Mouse (Mus musculus) naive thymus-derived CD4-positive, alpha-beta T cell, adult 2 months (primary cell): ENCODE measurements around the gene Ube2l3.
"Not testable (repeated sequence)": the region's sequence is repeated elsewhere in the genome, so short reads cannot be mapped to it uniquely, and the experiment has no call there.

Experiments
- DNase-seq: peaks from one replicate; pipeline ENCODE4 v3.0.0-alpha.2; 2011; ENCODE audit warnings: low read depth

Gene Ube2l3

DNA sequence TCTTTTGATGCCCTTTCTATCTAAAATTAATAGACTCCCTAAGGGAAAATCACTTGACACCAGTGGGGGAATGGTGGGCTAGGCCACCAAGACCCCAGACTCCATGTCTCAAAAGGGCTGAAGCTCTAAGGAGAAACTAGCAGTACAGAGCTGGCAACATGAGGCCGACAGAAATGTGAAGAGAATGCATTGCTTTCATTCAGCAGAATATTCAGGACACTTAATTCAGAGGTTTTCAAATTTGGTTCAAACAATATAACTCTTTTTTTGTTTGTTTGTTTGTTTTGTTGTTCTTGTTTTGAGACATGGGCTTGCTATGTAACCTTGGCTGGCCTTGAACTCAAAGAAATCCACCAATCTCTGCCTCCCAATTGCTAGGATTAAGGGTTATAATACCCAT, at the start of gene Ube2l3:
Ube2l3 (minus strand) TSS at position 101 of the 400 bp plus-strand sequence.
- DNase-seq = no peak

DNA sequence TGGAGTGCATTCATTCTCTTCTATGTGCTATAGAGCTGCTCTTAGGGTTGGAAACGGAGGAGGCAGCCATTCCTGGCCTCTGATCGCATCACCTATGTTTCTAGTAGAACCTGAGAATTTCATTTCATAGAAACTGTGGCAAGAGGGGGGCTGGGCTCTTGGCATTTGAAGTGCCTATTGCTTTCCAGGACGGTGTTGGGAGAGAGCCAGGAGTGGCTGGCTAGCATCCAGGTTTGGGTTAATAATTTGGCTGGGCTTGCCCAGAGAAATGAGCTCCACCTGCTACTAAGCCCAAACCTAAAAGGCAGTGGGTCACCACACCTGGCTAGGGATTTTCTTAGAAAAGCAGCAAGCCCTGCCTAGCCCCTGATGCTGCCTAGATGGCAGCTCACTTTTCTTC, 49.1 kb upstream of the Ube2l3 start:
- no peak for DNase-seq

DNA sequence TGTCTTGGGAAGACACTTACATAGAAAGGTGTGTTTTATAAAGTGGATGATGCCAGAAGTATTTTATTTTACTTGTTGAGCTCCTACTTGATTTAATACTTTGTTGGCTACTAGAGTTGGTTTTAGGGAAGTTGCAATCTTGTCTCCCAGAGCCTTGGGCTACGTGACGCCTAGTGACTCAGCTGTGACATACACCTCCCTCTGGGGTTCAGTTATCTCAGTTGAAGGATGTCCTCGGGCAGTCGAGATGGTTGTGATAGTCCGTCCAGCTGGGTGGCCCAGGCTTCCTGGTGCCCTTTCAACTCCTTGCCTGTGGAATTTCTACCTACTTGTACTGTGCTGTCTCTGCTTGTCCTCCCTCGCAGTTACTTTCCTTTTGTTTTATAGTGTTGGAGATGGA, 46.7 kb upstream of the Ube2l3 start:
- DNase-seq = no peak

DNA sequence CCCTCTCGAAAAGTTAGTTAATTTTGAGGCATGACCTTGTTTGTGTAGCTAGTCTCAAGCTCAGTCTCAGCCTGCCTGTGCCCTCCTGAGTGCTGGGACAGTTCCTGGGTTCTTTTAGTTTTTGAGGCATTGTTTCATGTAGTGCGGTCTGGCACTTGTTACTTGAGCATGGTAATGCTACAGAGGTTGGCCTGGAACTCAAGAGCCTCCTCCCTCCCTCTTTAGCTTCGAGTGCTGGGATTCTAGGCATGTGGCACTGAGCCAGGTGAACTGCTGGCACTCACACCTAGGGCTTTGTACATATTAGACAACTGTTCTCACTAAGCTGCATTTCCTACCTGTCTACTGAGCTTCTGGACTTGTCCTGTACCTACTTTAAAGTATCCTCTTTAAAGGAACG, 45.3 kb upstream of the Ube2l3 start:
- DNase-seq = no peak

DNA sequence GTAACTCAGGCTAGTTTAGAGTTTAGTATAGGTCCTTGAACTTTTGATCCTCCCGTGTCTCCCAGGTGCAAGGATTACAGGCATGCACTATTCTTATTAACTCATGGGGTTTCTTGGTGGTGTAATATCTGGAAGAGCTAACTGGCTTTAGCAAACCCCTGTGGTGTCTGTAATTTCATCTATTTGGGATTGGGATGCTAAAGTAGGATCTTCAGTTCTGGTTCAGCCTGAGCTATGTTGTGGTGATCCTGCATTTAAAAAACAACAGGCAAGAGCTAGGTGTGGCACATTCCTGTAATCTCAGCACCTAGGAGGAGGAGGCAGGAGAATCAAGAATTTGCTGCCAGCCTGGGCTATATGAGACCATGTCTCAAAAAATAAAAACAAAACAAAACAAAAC, 42.5 kb upstream of the Ube2l3 start:
- DNase-seq = no peak

DNA sequence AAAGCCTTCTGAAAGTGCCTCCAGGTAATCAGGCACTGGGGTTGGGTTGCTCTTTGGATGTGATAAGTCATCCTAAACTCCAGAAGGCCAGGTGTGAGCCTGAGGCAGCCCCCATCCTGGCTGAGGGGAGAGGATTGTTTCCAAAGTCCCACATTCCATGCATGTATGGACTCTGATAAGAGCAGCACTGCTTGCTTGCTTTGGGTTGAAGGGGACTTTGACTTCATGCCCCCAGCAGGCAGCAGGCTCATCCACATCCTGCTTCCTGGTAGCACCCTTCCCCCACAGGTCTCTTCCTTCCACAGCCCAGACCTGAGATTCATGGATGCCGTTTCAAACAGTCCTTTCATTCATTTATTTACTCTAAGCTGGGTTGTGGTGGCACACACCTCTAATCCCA, 41.3 kb upstream of the Ube2l3 start:
- no peak for DNase-seq

DNA sequence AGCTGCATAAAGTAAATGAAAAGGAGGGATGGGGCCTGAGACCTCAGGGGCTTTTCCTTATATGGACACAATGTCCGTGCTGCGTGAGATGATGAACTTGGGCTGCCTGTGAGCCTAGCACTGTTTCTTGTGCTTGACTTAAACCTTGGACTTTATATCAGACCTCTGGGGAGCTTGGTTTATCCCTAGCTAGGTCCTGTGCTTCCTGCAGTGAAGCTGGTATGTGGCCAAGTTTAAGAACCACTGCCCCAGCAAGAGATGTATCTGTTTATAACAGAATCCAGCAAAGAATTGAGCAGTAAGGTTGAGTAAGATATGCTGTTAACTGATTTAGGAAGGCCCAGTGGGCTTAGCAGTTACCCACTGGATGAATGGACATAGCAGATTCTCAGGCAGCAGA, 37.0 kb upstream of the Ube2l3 start:
- no peak for DNase-seq

DNA sequence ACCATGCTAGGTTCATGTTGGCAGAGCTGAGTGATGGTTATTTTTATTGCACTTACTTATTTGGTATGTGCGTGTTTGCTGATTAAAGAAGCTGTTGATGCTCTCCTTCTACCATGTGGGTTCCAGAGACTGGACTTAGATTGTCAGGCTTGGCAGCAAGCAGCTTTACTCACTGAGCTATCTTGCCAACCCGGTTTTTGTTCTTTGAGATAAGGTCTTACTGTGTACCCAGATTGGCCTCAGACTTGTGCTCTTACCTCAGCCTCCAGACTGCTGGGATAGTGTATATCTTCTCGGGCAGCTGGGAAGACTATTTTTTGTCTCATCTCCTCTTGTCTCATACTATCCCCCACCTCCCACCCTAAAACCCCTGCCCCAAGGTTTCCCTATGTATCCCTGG, 35.2 kb upstream of the Ube2l3 start:
- no peak for DNase-seq

DNA sequence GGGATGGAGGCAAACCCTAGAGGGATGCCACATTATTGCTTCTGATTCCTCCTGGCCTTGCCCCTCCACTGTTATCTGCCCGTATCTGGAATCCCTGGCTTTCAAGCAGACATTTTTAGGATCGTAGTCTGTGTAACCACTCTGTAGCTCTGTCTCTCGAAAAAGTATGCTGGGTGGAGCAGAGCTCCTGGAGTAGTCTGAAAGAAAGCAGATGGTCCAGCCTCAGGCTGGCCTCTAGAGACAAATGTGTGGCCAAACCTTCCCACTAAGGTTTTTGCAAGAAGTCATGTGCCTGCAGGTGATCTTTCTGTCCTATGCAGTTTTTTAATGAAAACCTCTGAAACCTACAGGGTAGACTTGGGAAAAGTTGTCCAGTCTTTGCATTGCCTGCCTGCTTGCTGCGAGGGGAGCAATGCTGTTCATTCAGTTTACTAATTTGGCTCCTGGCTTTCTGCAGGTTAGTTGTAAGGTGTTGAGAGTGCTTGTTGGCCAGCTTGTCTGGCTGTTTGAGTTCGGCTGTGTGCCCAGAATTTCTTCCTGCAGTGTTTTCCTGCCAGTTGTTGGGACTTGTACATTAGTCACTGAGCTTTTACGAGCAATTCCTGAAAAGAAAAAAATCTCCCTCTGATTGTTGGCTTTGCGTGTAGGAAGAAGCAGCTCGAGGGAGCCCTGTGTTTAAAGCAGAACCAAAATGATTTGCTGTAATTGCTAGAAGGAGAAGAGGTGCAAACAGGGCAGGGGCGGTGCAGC, 32.6 kb upstream of the Ube2l3 start:
- no peak for DNase-seq

DNA sequence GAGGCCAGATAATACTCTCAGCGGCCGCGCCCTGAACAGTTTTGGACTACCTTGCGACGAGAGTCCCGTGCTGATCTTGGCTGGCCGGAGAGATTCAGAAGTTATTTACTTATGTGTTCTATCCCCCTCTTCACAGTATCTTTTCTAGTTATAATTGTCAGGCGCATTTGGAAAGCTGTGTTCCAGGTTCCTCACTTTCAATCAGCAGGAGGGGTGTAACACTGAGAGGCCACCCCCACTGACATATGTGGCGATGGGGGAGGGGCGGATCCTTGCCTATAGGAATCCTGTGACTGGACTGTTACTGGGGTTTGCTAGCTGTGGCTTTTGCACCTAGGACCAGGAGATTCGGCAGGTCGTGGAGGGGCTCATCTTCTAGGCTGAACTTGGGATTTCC, 32.0 kb upstream of the Ube2l3 start:
- DNase-seq = no peak

DNA sequence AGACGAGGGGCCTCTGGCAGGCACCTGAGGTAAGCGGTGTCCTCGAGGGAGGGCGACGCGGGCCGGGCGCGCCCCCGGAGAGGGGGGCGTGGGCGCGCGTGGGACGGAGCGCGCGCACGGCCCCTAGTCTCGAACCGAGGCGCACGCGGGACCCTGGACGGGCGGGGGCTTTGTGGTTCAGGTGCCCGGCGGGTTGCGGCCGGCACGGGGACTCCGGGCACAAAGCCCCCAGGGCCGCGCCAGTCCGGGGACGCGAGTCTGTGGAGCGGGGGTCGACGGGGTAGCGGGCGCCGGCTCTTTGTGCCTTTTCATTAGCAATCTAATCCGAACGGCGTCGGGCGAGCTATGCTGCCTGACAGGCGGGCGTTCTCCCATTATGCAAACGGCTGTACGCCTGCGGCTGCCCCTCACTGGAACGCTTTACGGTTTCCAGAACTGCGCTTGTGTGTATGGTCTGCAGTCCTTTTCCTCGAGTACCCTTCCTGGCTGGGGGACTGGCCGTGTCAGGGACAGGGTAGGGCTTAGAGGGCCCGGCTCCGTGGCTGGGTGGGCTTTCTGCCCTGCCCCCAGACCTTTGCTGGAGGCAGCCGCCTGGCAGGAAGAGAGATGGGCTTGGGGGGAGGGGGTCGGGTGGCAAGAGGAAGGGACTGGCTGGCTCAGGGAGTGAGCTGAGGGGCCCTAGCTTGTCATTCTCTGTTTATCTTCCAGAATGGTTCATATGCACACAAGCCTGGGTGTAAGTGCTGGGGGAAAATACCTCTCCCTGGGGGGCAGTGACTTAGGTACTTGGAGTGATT, 31.5 kb upstream of the Ube2l3 start:
- peak; percentile 58 for DNase-seq

DNA sequence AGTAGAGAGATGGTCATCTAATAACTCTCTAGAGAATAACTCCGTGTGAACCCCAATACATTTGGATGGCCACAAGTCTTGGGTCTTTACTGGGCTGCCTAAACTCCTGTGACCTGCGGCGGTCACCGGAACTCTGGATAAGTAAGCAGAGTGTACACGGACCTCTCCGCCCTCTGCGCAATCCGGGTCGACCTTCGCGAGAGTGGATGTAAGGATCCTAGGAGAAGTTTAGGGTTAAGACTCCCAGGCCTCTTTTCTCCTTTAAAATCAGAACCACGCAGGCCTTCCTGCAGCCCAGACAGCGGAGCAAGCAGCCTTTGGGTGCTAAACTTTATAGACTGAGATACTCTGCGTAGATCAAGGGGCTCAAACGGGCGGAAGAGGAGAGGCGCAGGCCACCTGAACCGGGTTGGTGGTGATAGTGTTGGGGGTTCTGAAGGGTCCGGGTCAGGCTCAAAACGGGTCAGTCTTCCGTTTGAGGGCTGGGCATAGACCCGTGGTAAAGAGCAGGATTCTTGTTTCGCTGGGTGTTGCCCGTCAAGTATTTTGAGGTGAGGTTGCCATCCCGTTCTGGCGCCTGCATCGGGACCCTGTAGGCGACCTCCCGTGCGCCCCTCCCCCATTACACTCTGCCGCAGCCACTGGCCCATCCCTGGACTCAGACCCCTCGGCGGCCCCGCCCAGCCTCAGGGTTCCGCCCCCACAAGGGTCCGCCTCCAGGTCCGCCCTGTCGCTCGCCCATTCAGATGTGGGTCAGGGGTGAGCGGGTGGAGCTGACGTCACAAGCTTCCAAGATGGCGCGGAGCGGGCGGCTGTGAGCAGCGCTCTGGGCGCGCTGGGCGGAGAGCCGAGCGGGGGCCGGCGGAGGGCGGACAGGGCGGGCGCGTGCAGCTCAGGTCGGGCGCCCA, 30.6 kb upstream of the Ube2l3 start, which contains the start of gene Hic2:
Hic2 (plus strand) TSS at position 779 of the 908 bp plus-strand sequence.
- peak; percentile 89 for DNase-seq

DNA sequence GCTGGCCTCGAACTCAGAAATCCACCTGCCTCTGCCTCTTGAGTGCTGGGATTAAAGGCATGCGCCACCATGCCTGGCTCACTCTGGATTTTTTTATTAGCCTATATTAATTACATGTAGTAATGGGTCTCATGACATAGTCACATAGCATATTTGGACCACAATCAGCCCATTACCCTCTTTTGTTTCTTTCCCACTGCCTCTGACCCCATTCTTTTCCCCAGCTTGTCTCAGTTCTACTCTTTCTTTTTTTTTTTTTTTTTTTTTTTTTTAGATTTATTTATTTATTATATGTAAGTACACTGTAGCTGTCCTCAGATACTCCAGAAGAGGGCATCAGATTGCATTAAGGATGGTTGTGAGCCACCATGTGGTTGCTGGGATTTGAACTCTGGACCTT, 29.1 kb upstream of the Ube2l3 start:
- DNase-seq = not testable (repeated sequence)

DNA sequence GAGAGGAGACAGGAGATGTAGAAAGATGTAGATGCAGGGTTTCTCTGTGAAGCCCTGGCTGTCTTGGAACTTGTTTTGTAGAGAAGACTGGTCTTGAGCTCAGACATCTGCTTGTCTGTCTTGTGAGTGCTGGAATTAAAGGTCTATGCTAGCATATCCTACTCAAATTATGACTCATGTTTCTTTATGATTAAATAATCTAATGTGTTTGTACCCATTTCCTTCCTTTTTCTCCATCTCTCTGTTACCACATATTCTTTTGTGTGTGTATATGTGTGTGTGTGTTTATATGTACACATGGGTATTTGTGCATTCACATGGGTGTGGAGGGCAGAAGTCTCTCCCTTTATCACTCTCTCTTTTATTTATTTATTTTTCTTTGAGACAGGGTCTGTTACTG, 24.0 kb upstream of the Ube2l3 start:
- no peak for DNase-seq

DNA sequence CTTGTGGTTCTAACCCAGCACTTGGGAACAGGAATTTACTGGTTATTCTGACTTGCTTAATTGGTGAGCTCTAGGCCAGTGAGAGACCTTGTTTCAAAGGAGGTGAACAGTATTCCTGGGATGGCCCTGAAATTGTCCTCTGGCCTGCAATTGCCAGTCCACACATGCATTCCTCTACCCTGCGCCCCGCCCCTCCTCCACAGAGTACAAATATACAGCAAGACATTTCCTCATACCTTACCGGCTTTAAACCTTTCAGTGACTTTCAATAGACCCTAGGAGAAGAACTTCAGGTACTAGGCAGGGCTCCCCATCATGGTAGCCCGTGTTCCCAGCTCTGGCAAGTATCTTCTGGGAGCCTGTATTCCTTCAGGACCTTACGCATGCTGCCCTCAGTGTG, 23.1 kb upstream of the Ube2l3 start:
- no peak for DNase-seq

DNA sequence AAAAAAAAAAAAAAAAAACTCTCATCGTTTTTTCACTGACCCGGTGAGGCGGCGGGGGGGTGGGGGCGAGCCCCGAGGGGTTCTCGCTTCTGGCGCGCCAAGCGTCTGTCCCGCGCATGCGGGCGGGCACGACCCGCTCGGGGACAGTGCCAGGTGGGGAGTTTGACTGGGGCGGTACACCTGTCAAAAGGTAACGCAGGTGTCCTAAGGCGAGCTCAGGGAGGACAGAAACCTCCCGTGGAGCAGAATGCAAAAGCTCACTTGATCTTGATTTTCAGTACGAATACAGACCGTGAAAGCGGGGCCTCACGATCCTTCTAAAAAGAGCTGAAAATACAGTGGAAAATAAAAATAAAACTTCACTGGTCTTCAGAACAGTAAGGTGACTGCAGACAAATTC, 19.7 kb upstream of the Ube2l3 start:
- DNase-seq = peak; percentile 93

DNA sequence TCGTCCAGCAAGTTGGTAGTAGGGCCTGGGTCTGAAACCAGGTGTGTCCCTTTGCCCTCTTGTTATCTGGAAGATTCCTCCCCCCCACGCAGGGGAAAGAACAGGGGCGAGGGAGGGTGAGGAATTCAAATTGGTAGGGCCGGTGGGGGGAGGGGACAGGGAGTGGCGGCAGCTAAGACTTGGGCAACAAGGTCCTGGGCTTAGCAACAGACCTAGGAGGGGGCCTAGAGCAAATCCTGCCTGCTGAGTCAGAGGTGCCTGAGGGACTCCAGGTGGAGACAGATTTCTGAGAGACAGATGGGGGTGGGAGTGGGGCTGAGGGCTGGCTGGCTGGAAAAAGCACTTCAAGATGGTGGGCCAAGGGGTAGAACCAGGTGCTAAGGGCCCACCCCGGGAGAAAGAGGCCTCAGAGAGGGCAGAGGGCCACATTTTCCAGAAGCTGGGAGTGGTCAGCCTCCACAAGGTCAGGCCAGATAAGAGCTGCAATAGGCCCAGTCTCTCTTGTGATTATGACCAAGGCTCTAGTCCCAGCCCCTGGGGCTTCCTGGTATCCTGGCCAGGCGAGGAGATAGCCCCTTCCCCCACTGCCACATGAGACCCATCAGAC, 17.8 kb upstream of the Ube2l3 start:
- no peak for DNase-seq

DNA sequence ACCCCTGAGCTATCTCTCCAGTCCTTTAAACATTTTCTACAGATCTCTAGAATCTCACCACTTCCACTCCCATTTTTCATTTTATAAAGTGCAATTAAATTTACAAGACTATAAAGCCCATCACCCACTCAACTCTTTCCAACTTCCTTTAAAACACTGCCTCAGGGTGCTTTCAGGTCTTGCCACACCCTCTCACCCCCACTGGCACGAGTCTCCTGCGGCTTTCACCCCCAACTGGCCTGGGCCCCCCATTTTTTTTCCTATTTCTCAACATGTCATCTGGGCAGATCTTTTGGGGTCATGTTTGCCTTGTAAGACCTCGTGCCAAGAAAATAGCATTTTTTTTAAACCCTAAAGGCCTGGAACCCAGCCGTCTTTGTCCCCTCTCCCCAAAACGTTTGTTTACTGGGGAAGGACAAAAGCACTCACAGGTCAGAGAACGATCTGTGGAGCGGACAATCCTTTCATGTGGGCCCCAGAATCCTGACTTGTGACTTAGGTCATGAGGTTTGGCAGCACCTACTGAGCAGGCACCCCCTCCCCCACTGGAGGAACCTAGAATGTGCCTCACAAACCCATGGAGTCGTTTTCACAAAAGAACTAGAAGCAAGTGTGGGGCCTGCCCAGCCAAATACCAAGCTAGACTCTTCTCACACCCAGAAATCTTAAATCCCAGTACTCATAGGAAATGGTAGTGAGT, 14.6 kb upstream of the Ube2l3 start:
- DNase-seq = no peak

DNA sequence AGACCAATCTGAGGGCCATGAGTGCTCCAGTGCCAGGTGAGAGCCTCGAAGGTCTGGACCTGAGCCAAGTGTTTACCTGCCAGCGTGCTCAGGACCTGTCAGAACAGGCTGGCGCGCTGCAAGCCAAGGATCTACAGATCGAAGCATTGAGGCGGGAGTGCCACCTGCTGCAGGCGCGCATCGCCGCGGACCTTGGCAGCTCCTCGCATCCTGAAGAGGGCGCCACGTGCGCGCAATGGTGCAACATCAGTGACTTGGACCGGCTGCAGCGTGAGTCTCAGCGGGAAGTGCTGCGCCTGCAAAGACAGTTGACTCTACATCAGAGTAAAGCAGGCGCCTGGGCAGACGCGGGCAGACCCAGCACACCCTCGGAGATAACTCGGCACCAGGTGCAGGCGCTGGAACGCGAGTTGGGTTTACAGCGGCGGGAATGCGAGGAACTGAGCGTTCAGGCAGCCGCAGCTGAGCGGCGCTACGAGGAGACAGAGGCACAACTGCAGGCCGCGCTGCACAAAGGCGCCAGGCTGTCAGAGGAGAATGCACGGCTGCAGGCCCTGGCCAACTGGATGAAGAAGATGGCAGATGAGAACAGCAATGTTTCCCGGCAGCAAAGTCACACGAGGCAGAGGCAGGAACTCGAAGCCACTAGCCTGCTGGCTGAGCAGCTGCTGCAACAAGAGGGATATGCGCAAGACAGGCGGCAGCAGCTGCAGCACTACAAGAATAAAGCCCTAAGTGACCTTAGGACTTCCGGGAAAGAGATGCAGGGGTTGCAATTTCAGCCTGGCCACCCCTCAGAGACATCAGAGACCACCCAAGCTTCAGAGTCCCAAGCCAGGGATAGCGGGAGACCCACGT, 7.8 kb upstream of the Ube2l3 start:
- peak; percentile 94 for DNase-seq

DNA sequence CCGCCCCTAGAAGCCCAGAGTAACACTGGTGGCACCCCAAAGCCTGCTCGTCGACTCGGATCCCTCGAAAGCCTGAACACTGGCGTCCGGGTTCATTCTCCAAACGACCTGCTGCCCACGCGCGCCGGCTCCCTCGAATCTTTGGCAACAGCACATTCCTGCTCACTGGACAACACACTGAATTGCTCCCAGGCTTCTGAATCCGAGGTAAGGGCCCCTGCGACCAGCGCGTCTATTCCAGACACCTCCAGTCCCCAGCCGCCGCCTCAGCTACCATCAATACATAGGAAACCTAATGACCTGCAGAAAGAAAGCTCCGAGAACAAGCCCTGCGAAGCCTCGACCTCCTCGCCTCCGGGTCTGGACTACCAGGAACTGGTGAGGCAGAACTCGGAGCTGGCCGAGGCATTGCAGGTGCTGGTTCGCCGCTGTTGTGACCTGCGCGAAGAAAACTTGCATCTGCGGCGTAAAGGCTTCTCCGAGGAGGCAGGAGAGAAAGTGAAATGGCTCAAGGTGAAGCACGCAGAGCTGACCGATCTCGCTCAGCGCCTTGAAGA, 7.0 kb upstream of the Ube2l3 start:
- no peak for DNase-seq
